Mouse (Mus musculus) neutrophil, adult 65 days (primary cell): ENCODE measurements around the gene Podn. TPM values are rescaled to one million over a fixed set of nuclear protein-coding genes. Genes with fewer than 3 reads are reported as not detected.

Experiments used
- total RNA-seq: library from RNA; stranded (reverse); gene quantifications from 2 replicates; pipeline ENCODE4 v1.2.4, GENCODE M21; 2023

The Podn gene
- 0.70 TPM in 1 of 2 replicates, not detected in the other for total RNA-seq

DNA sequence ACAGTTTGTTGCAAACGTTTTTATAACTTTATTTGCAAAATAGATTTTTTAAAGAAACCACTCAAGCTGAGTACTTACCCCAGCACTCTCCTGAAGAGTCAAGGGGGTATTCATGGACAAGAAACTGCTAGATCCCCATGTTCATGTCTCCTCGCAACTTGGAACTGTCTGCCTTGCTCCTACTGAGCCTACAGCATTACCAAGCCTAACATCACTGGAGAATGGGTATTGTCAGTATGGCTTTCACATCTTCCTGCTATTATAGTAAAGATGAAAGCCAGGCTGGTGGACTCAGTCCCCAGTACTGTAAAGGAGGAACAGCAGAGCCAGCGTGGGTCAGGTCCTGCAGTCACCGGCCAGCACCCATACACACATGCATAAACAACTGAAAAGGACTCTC is at the start of gene Podn:
Podn (minus strand) TSS at position 101 of the 400 bp plus-strand sequence.

DNA sequence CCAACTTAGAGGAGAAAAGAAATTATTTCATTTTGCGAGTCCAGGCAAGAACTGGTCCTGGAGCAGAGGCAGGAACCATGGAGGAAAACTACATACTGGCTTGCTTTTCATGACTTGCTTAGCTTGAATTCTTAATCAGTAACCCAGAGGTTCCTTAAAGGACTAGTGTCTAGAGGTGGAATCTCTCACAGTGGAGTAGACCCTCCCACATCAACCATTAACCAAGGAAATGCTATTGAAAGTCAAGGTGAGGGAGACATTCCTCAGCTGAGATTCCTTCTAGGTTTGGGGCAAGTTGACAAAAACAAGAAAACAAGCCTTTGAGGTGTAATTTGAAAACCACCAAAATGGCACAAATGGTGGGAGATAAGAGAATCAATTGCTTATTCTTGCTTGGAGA is 48.6 kb upstream of the Podn start, which contains the start of gene Scp2:
Scp2 (minus strand) TSS at position 119 of the 400 bp plus-strand sequence.

DNA sequence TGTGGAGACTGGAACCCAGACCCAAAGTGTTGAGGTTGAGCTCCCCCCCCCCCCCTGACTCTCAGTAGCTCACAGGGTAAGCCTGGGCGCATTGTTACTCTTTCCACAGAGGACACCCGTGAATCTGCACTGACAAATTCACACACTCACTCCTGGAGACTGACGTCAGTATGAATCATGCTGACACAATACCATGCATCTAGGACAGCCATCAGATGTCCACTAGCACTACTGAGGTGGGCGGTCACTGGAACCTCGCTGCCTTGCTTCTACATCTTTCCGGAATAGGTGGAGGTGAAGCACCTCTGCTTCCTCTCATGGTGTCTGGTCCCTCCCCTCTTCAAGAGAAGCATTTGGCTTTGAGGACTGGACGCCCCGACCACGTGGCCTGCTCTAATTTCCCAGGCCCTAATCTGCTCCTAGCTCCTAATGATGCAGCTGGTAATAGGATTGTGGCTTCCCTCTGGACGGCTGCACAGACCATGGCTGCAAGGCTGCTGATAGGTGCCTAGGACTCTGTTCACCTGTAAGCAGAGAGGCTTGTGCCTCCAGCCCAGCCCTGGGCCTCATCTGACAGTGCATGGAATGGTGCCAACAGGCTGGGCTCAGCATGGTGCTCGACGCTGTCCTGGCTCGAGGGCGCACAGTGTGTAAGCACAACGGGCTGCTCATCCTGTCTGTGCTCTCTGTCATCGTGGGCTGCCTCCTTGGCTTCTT is 128.1 kb downstream of the Podn start, which contains the start of gene Slc1a7:
Slc1a7 (plus strand) TSS at position 367 of the 717 bp plus-strand sequence.

Other genes with a start within 250 kb of the Podn start
- 78.7 and 84.4 TPM in 2 replicates for gene Magoh, start 216.7 kb downstream of the Podn start, total RNA-seq
- gene 0610037L13Rik, start 206.6 kb downstream of the Podn start, total RNA-seq: 18.6 and 25.5 TPM in 2 replicates
- gene Cpt2, start 172.8 kb downstream of the Podn start, total RNA-seq: 9.8 and 11.1 TPM in 2 replicates
- not detected in 2 replicates for gene Slc1a7, start 128.1 kb downstream of the Podn start, total RNA-seq
- 158 and 189 TPM in 2 replicates for gene Scp2, start 48.6 kb upstream of the Podn start, total RNA-seq
- not detected in 2 replicates for gene Echdc2, start 69.0 kb upstream of the Podn start, total RNA-seq
- gene Zyg11a, start 121.6 kb upstream of the Podn start, total RNA-seq: not detected in 2 replicates
- gene Zyg11b, start 204.7 kb upstream of the Podn start, total RNA-seq: 32.0 and 39.3 TPM in 2 replicates
- 5.1 and 6.0 TPM in 2 replicates for gene Coa7, start 231.7 kb upstream of the Podn start, total RNA-seq